Mouse (Mus musculus) lung, embryonic 15.5 days (tissue): Measurements from ENCODE around the gene Rhbdl3. TPM values are rescaled to one million over a fixed set of nuclear protein-coding genes. Genes with fewer than 3 reads are reported as not detected.

Source experiments
- ATAC-seq: fragments of 200-750 bp; cut with Nextera tagmentation; 2 replicates; pipeline ENCODE4 v1.8.0; 2017; ENCODE audit warnings: moderate number of reproducible peaks, borderline replicate concordance; ENCODE audit not compliant: low FRiP score, low TSS enrichment; ENCODE audit errors: extremely low read depth
- H3K27ac ChIP-seq: fragments of 300-500 bp; sonication (generic); 2 replicates; pipeline ENCODE4 v1.5.1; 2015; ENCODE audit warnings: moderate library complexity, mild to moderate bottlenecking, inconsistent platforms
- H3K27me3 ChIP-seq: fragments of 300-500 bp; sonication (generic); 2 replicates; pipeline ENCODE4 v1.6.1; 2015; ENCODE audit warnings: inconsistent platforms
- H3K36me3 ChIP-seq: fragments of 300-500 bp; sonication (generic); 2 replicates; pipeline ENCODE4 v1.6.1; 2015; ENCODE audit warnings: inconsistent platforms
- H3K4me1 ChIP-seq: fragments of 300-500 bp; sonication (generic); 2 replicates; pipeline ENCODE4 v1.6.1; 2015; ENCODE audit warnings: inconsistent platforms
- H3K4me2 ChIP-seq: fragments of 300-500 bp; sonication (generic); 2 replicates; pipeline ENCODE4 v1.6.1; 2015; ENCODE audit warnings: inconsistent platforms, mild to moderate bottlenecking, moderate library complexity
- H3K4me3 ChIP-seq: fragments of 300-500 bp; sonication (generic); 2 replicates; pipeline ENCODE4 v1.5.1; 2015; ENCODE audit warnings: mild to moderate bottlenecking, inconsistent platforms
- H3K9ac ChIP-seq: fragments of 300-500 bp; sonication (generic); 2 replicates; pipeline ENCODE4 v1.6.1; 2015; ENCODE audit warnings: inconsistent platforms
- H3K9me3 ChIP-seq: fragments of 300-500 bp; sonication (generic); 2 replicates; pipeline ENCODE4 v1.6.1; 2016; ENCODE audit warnings: inconsistent platforms
- WGBS: fragments of 180-500 bp; shearing (Covaris S2); methylation state at CpG from one replicate; pipeline ENCODE4 v1.1.7; 2015; 5-methylcytosine and 5-hydroxymethylcytosine counted together
- polyA plus RNA-seq: library from polyadenylated mRNA; unstranded; fragments of >200 nt; fragmentation: Nextera tagmentation; extraction: Ambion mirVana; gene quantifications from 2 replicates; pipeline ENCODE4 v1.2.1, GENCODE M21; 2015

The Rhbdl3 gene
- polyA plus RNA-seq, 1 experiment from 2014 or later, result 2.4 TPM

GRCm38 (mm10) chr11:80391407-80392120 is 90.9 kb downstream of the Rhbdl3 start:
- Histone ChIP-seq H3K4me3 (no peak overlapping the region), H3K4me2 (no peak overlapping the region)
- 88% methylated on average over 2 of the region's 2 CpGs for WGBS

DNA sequence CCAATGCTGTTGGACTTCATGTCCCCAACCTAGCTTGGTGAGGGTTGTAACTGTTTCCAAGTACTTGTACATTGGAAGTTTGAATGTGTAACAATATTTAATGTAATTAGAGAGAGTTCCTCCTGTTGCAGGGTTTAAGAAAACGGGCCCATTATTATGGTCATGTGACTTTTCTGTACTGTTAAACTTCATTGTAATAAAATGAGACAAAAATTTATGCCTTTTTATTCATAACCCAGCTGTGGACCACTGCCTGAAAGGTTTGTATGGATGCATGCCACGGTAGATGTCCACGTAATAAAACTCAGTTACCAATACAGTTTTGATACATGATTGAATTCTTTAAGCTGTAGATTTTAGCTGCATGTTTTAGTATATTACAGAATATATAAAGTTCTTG is 95.2 kb downstream of the Rhbdl3 start:
- Histone ChIP-seq H3K36me3 (peaks cover 76% of the 10 kb centered on the region), H3K4me3 (no peak overlapping the region), H3K4me2 (no peak overlapping the region), H3K9me3 (no peaks in the 10 kb centered on the region), H3K27ac (no peak overlapping the region), H3K27me3 (no peaks in the 10 kb centered on the region), H3K4me1 (no peaks in the 10 kb centered on the region), H3K9ac (no peak overlapping the region)
- no peak for ATAC-seq
- 91% methylated on average over 3 of the region's 3 CpGs for WGBS

More at GRCm38 (mm10) chr11:80391407-80392120, 90.9 kb downstream of the Rhbdl3 start:
- Histone ChIP-seq H3K36me3 (peaks cover 73% of the 10 kb centered on the region), H3K27ac (no peak overlapping the region), H3K27me3 (no peaks in the 10 kb centered on the region), H3K4me1 (peaks cover 3% of the 10 kb centered on the region), H3K9me3 (no peaks in the 10 kb centered on the region), H3K9ac (no peak overlapping the region)
- ATAC-seq, result no peak

DNA sequence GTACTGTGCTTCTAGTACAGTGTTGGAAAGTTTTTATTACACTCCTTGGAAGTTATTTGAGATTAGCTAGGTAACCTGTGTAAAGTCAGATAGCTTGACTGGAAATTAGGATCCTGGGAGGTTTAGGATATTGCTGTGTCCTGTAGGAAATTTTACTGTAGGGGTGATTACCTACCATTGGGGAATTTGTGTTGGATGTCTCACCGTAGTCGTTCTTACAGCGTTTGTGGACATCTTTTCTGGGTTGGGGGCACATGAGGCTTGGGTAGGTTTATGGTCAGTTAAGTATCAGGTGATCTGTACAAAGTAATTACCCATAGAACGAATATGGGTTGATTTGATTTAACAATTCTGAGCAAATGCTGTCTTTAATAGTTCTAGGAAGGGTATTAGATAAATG is 95.9 kb downstream of the Rhbdl3 start:
- Histone ChIP-seq H3K4me3 (no peak overlapping the region), H3K9me3 (no peaks in the 10 kb centered on the region), H3K36me3 (peaks cover 74% of the 10 kb centered on the region), H3K27ac (no peak overlapping the region), H3K27me3 (no peaks in the 10 kb centered on the region), H3K4me1 (no peaks in the 10 kb centered on the region), H3K4me2 (no peak overlapping the region), H3K9ac (no peak overlapping the region)
- WGBS, result 91% methylated on average over 4 of the region's 4 CpGs
- ATAC-seq, result no peak

Other genes starting within 250 kb of the Rhbdl3 start
- gene Crlf3, start 219.9 kb upstream of the Rhbdl3 start, polyA plus RNA-seq, result 40.8 and 43.9 TPM in 2 replicates
- 10.8 and 11.4 TPM in 2 replicates for gene Atad5, start 211.5 kb upstream of the Rhbdl3 start, polyA plus RNA-seq
- 28.2 and 29.2 TPM in 2 replicates for gene Tefm, start 158.7 kb upstream of the Rhbdl3 start, polyA plus RNA-seq
- 2.4 and 2.5 TPM in 2 replicates for gene Adap2, start 146.8 kb upstream of the Rhbdl3 start, polyA plus RNA-seq
- 9.6 and 11.7 TPM in 2 replicates for gene Rnf135, start 117.1 kb upstream of the Rhbdl3 start, polyA plus RNA-seq
- 51.6 and 54.1 TPM in 2 replicates for gene Rhot1, start 91.9 kb upstream of the Rhbdl3 start, polyA plus RNA-seq
- 16.8 and 18.2 TPM in 2 replicates for gene 5730455P16Rik, start 77.1 kb downstream of the Rhbdl3 start, polyA plus RNA-seq
- 218 and 226 TPM in 2 replicates for gene Zfp207, start 82.4 kb downstream of the Rhbdl3 start, polyA plus RNA-seq
- gene Psmd11, start 127.7 kb downstream of the Rhbdl3 start, polyA plus RNA-seq, result 300 and 311 TPM in 2 replicates
- gene Cdk5r1, start 176.1 kb downstream of the Rhbdl3 start, polyA plus RNA-seq, result 0.81 and 1.2 TPM in 2 replicates